Mouse (Mus musculus) megakaryocyte progenitor cell, adult 5-6 weeks (primary cell): ENCODE measurements around the gene Mad2l1bp. TPM values are rescaled to one million over a fixed set of nuclear protein-coding genes. Genes with fewer than 3 reads are reported as not detected.

Source experiments
- ATAC-seq: replicated peaks from 2 replicates; pipeline ENCODE4 v1.8.0; 2016; ENCODE audit warnings: mild to moderate bottlenecking, moderate TSS enrichment, inconsistent platforms; ENCODE audit not compliant: poor library complexity
- total RNA-seq, 2 experiments: library from RNA; stranded (forward) in 1 of 2; stranded (reverse) in 1 of 2; fragments of 157-497, 149-512 nt in 1 of 2; fragments of 200-1000 nt in 1 of 2; gene quantifications; 2 replicates each; pipeline versions ENCODE4 v1.2.3 to v1.2.4; 2015 to 2017

Gene Mad2l1bp
- total RNA-seq, 2 experiments from 2014 or later: 4.8 to 19.7 TPM

DNA sequence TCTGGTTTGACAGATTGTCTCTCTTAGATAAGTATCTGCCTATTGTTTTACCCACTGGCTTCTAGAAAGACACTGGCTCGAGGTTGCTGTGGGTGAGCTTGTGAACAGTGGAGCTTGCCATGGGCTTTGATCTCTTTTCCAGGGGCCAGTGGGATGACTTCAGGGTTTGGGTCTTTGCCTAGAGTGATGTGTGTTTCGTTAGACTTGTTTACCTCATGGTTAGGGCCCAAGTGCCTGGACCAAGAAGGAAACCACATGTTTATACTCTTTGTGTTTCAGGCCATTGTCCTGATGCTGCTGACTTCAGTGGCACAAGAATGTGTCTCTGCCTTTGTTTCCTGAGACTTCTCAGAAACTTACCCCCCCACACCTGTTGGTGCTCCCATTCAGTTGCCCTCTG lies 37.9 kb downstream of the Mad2l1bp start:
- no peak for ATAC-seq

DNA sequence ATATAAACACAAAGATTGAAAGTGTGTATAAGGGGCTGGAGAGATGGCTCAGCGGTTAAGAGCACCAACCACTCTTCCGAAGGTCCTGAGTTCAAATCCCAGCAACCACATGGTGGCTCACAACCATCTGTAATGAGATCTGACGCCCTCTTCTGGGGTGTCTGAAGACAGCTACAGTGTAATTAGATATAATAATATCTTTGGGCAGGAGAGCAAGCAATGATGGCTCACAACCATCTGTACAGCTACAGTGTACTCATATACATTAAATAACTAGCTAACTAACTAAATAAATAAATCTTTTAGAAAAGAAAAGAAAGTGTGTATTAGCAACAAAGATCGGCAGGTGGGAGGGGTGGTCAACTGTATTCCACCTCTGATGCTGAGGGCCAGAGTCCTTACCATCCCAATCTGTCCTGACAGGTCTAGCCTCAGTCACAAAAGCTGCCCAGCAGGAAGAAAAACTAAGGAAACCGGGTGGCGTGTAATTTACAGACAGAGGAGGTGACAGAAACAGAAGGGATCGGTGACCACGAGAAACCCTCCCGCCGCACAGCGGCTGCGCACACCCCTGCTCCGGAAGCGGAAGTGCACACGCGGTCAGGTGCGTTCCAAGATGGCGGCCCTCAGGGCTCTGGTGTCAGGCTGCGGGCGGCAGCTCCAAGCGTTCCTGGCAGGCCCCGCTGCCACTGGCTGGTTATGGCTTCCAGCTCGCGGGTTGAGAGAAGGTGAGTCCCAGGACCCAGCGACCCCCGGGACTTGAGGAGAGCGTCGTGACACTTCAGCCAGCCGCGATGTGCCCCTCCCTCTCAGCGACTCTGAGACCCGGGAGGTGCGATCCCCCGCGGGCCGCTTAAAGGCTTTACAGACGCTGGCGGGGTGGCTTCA lies 42.7 kb downstream of the Mad2l1bp start, which contains the start of gene Mrps18a:
Gene Mrps18a (plus strand): TSS at position 585 of the 888 bp plus-strand sequence.
- ATAC-seq: peak; percentile 100

- ATAC-seq: no peak
These were observed 45.1 kb downstream of the Mad2l1bp start for GRCm38 (mm10) chr17:46108286-46108685.

DNA sequence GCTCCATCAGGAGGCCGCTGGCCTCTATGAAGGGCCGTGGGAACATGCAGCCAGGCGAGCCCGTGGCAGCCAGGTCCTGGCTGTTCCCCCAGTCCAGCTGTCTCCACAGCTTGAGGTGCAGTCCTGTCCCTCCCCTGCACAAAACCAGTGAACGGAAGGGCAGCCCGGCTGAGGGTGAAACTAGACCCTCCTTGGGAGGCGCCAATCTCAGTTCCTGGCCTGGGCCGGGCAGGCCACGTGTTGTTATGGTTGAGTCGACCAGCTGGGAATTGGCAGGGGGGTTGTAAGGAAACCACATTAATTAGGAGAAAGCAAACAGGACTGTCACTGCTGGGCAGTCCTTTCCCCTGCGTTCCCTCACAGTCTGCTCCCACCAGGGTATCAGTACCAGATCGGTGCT lies 48.9 kb downstream of the Mad2l1bp start:
- peak; percentile 65 for ATAC-seq

DNA sequence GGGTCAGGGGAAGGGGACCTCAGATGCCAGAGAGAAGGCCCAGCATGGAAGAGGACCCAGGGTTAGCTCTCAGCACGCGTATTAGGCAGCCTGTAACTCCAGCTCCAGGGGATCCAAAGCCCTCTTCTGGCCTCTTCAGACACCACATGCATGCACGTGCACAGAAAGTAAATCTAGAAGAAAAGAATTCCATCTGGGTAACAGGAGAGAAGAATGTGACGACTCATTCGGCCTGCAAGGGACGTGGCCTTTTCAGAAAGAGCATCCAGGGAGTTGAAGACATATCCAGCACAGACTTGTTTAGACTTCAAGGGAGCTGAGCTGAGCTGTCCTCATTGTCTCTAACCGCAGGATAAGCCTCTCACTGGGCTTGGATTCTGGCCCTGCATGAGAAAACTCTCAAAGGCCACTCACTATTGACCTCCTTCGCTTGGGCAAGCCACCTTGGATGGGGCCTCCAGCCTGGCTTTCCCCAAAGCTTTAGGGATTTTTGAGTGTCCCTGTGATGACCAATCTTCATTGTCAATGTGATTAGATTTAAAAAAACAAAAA lies 50.7 kb downstream of the Mad2l1bp start:
- ATAC-seq: no peak

GRCm38 (mm10) chr17:46101906-46102305 lies 51.4 kb downstream of the Mad2l1bp start:
- no peak for ATAC-seq

DNA sequence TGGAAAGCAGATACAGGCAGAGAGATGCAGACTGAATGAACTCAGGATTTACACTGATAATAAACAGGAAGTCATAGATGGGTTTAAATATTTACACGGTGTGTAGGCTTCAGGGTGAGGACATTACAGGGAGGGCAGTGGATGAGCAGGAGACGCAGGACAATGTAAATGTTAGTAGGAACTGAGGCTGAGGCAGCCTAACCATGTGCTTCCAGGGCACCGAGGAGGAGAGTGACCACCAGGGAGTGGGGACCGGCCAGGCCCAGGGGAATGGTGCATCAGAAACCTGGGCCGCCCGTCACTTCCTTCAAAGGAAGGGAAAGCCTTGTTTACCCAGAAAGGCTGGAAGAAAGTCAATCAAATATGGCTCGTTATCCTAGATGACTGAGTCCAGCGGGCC lies 54.8 kb downstream of the Mad2l1bp start:
- ATAC-seq: no peak

Other genes with a start within 250 kb of the Mad2l1bp start
- gene Vegfa, start 121.2 kb downstream of the Mad2l1bp start, total RNA-seq (2015): 32.8 and 38.3 TPM in 2 replicates
- 47.8 and 54.2 TPM in 2 replicates for gene Vegfa, start 121.2 kb downstream of the Mad2l1bp start, total RNA-seq (2017)
- 50.5 and 56.3 TPM in 2 replicates for gene Mrps18a, start 42.6 kb downstream of the Mad2l1bp start, total RNA-seq (2015)
- gene Mrps18a, start 42.6 kb downstream of the Mad2l1bp start, total RNA-seq (2017): 55.4 and 59.2 TPM in 2 replicates
- 1.4 TPM in 1 of 2 replicates, not detected in the other for gene Rsph9, start 9.3 kb downstream of the Mad2l1bp start, total RNA-seq (2015)
- gene Rsph9, start 9.3 kb downstream of the Mad2l1bp start, total RNA-seq (2017): 1.4 TPM in 1 of 2 replicates, not detected in the other
- 17.4 and 22.2 TPM in 2 replicates for gene Gtpbp2, start 7.5 kb upstream of the Mad2l1bp start, total RNA-seq (2015)
- gene Gtpbp2, start 7.5 kb upstream of the Mad2l1bp start, total RNA-seq (2017): 30.7 and 33.2 TPM in 2 replicates
- gene Polh, start 49.1 kb upstream of the Mad2l1bp start, total RNA-seq (2015): 11.4 and 17.7 TPM in 2 replicates
- gene Polh, start 49.1 kb upstream of the Mad2l1bp start, total RNA-seq (2017): 20.4 and 26.9 TPM in 2 replicates
- 48.8 and 55.9 TPM in 2 replicates for gene Xpo5, start 49.2 kb upstream of the Mad2l1bp start, total RNA-seq (2015)
- 70.3 and 72.0 TPM in 2 replicates for gene Xpo5, start 49.2 kb upstream of the Mad2l1bp start, total RNA-seq (2017)
- 58.7 and 59.9 TPM in 2 replicates for gene Polr1c, start 94.5 kb upstream of the Mad2l1bp start, total RNA-seq (2015)
- gene Polr1c, start 94.5 kb upstream of the Mad2l1bp start, total RNA-seq (2017): 55.5 and 60.8 TPM in 2 replicates
- 31.0 and 35.9 TPM in 2 replicates for gene Yipf3, start 94.5 kb upstream of the Mad2l1bp start, total RNA-seq (2015)
- gene Yipf3, start 94.5 kb upstream of the Mad2l1bp start, total RNA-seq (2017): 28.2 and 30.8 TPM in 2 replicates
- 0.32 and 0.42 TPM in 2 replicates for gene Lrrc73, start 100.0 kb upstream of the Mad2l1bp start, total RNA-seq (2015)
- not detected in 2 replicates for gene Lrrc73, start 100.0 kb upstream of the Mad2l1bp start, total RNA-seq (2017)
- gene Tjap1, start 129.5 kb upstream of the Mad2l1bp start, total RNA-seq (2015): 6.4 and 7.0 TPM in 2 replicates
- 8.0 and 12.9 TPM in 2 replicates for gene Tjap1, start 129.5 kb upstream of the Mad2l1bp start, total RNA-seq (2017)
- gene Dlk2, start 143.9 kb upstream of the Mad2l1bp start, total RNA-seq (2015): not detected in 2 replicates
- gene Dlk2, start 143.9 kb upstream of the Mad2l1bp start, total RNA-seq (2017): not detected in 2 replicates
- gene Abcc10, start 174.8 kb upstream of the Mad2l1bp start, total RNA-seq (2015): 0.93 and 1.2 TPM in 2 replicates
- 4.1 and 4.2 TPM in 2 replicates for gene Abcc10, start 174.8 kb upstream of the Mad2l1bp start, total RNA-seq (2017)
- gene Zfp318, start 230.2 kb upstream of the Mad2l1bp start, total RNA-seq (2015): 9.3 and 16.6 TPM in 2 replicates
- 13.1 and 15.7 TPM in 2 replicates for gene Zfp318, start 230.2 kb upstream of the Mad2l1bp start, total RNA-seq (2017)